Mouse (Mus musculus) lung, postnatal 0 days (tissue): ENCODE results near the gene Chchd4.

Experiments
- CTCF ChIP-seq: IDR thresholded peaks from 2 replicates; pipeline ENCODE4 v1.5.1; 2016; ENCODE audit warnings: antibody characterized with exemption, mild to moderate bottlenecking
- EP300 ChIP-seq: IDR thresholded peaks from 2 replicates; pipeline ENCODE4 v1.6.1; 2016; ENCODE audit warnings: antibody characterized with exemption, mild to moderate bottlenecking, control low read depth

DNA sequence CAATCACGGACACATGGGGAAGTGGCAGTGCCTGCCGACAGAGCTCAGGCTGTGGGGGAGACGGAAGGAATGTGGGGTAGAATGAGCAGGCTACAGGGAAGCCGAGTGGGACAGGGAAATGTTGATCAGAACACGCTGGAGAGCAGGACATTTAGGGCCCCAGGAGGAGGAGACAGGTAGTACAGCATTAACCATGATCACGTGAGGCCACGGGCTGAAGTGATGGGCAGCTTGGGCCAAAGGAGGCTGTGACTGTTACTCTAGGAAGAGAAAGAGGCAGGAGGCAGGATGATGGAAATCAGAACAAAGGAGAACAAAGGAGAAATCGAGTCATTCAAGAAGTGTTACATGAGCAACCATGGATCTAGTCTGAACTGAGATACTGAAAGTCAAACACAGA is 21.2 kb upstream of the Chchd4 start:
- TF ChIP-seq CTCF (no peak), EP300 (no peak)
